Mouse (Mus musculus) erythroblast, adult 5-6 weeks (primary cell): Measurements from ENCODE around the gene Ackr1. TPM values are rescaled to one million over a fixed set of nuclear protein-coding genes. Genes with fewer than 3 reads are reported as not detected.
A peak's percentile ranks its signal among the peaks of the same experiment; 100 is the strongest.

Experiments
- ATAC-seq: replicated peaks from 2 replicates; pipeline ENCODE4 v1.8.0; 2016; ENCODE audit warnings: moderate number of reproducible peaks, mild to moderate bottlenecking, moderate TSS enrichment, inconsistent platforms; ENCODE audit not compliant: poor library complexity, low FRiP score, severe bottlenecking
- total RNA-seq, 2 experiments: library from RNA; stranded (forward) in 1 of 2; stranded (reverse) in 1 of 2; fragments of 150-400 nt in 1 of 2; fragments of 200-764, 138-1000 nt in 1 of 2; gene quantifications; 2 replicates each; pipeline versions ENCODE4 v1.2.3 to v1.2.4; 2015 to 2017; ENCODE audit warnings: low replicate concordance in 2 of 2

The Ackr1 gene
- total RNA-seq, 2 experiments from 2014 or later: 60.3 to 89.7 TPM

GRCm38 (mm10) chr1:173350372-173350957 is 16.9 kb upstream of the Ackr1 start, which contains the start of gene Aim2:
TSS of gene Aim2 (plus strand) at chr1:173350879.
- 0 out of 2 replicates have a peak, but pooled peaks have one; percentile 49 for ATAC-seq

- peak; percentile 77 for ATAC-seq
Measured at GRCm38 (mm10) chr1:173349946-173350345, 16.4 kb upstream of the Ackr1 start.

GRCm38 (mm10) chr1:173349192-173349591 is 15.6 kb upstream of the Ackr1 start:
- no peak for ATAC-seq

- ATAC-seq: no peak
Measured at GRCm38 (mm10) chr1:173348527-173348926, 15.0 kb upstream of the Ackr1 start.

GRCm38 (mm10) chr1:173345112-173345511 is 11.6 kb upstream of the Ackr1 start:
- no peak for ATAC-seq

GRCm38 (mm10) chr1:173343934-173344333 is 10.4 kb upstream of the Ackr1 start:
- no peak for ATAC-seq

- no peak for ATAC-seq
Measured at GRCm38 (mm10) chr1:173342425-173342824, 8.9 kb upstream of the Ackr1 start.

GRCm38 (mm10) chr1:173339543-173339942 is 6.0 kb upstream of the Ackr1 start:
- peak; percentile 85 for ATAC-seq

- no peak for ATAC-seq
Measured at GRCm38 (mm10) chr1:173337008-173337407, 3.5 kb upstream of the Ackr1 start.

GRCm38 (mm10) chr1:173335903-173336302 is 2.4 kb upstream of the Ackr1 start:
- no peak for ATAC-seq

- ATAC-seq: peak; percentile 22
Measured at GRCm38 (mm10) chr1:173332418-173332817, 1.1 kb downstream of the Ackr1 start.

GRCm38 (mm10) chr1:173329743-173330142 is 3.8 kb downstream of the Ackr1 start:
- no peak for ATAC-seq

- ATAC-seq: peak; percentile 37
Measured at GRCm38 (mm10) chr1:173329185-173329584, 4.4 kb downstream of the Ackr1 start.

GRCm38 (mm10) chr1:173328446-173328845 is 5.1 kb downstream of the Ackr1 start:
- no peak for ATAC-seq

- ATAC-seq: no peak
Measured at GRCm38 (mm10) chr1:173326552-173326951, 7.0 kb downstream of the Ackr1 start.

- ATAC-seq: no peak
Measured at GRCm38 (mm10) chr1:173325395-173325794, 8.2 kb downstream of the Ackr1 start.

GRCm38 (mm10) chr1:173324961-173325360 is 8.6 kb downstream of the Ackr1 start:
- no peak for ATAC-seq

- peak; percentile 79 for ATAC-seq
Measured at GRCm38 (mm10) chr1:173323839-173324585, 9.5 kb downstream of the Ackr1 start.

- no peak for ATAC-seq
Measured at GRCm38 (mm10) chr1:173322249-173322627, 11.3 kb downstream of the Ackr1 start.

- ATAC-seq: no peak
Measured at GRCm38 (mm10) chr1:173321593-173322248, 11.8 kb downstream of the Ackr1 start.
